Mouse (Mus musculus) forebrain, embryonic 11.5 days (tissue): Measurements from ENCODE around the gene Cdk18. TPM values are rescaled to one million over a fixed set of nuclear protein-coding genes. Genes with fewer than 3 reads are reported as not detected.
A peak's percentile ranks its signal among the peaks of the same experiment; 100 is the strongest.

Experiments used
- ATAC-seq: fragments of 200-750 bp; cut with Nextera tagmentation; replicated peaks from 2 replicates; pipeline ENCODE4 v1.8.0; 2017; ENCODE audit warnings: moderate TSS enrichment; ENCODE audit not compliant: low FRiP score
- DNase-seq: peaks from one replicate; pipeline ENCODE4 v3.0.0-alpha.2; 2017; ENCODE audit warnings: low spot score
- H3K27ac ChIP-seq: fragments of 300-500 bp; sonication (generic); 2 replicates; pipeline ENCODE4 v1.5.1; 2014; ENCODE audit warnings: low read depth, low read length
- H3K27me3 ChIP-seq: fragments of 300-500 bp; sonication (generic); 2 replicates; pipeline ENCODE4 v1.6.1; 2014; ENCODE audit warnings: mild to moderate bottlenecking, low read length, mixed read lengths; ENCODE audit not compliant: control insufficient read depth, insufficient read depth
- H3K36me3 ChIP-seq: fragments of 300-500 bp; sonication (generic); 2 replicates; pipeline ENCODE4 v1.6.1; 2014; ENCODE audit warnings: mild to moderate bottlenecking, low read length, moderate library complexity, mixed read lengths; ENCODE audit not compliant: control insufficient read depth, insufficient read depth
- H3K4me1 ChIP-seq: fragments of 300-500 bp; sonication (generic); replicated peaks from 2 replicates; pipeline ENCODE4 v1.6.1; 2014; ENCODE audit warnings: low read length, mixed read lengths; ENCODE audit not compliant: control insufficient read depth, insufficient read depth
- H3K4me2 ChIP-seq: fragments of 300-500 bp; sonication (generic); 2 replicates; pipeline ENCODE4 v1.6.1; 2014; ENCODE audit warnings: low read depth, mild to moderate bottlenecking, low read length, moderate library complexity, mixed read lengths; ENCODE audit not compliant: severe bottlenecking
- H3K4me3 ChIP-seq: fragments of 300-500 bp; sonication (generic); 2 replicates; pipeline ENCODE4 v1.5.1; 2014; ENCODE audit warnings: low read depth, low read length
- H3K9ac ChIP-seq: fragments of 300-500 bp; sonication (generic); 2 replicates; pipeline ENCODE4 v1.6.1; 2014; ENCODE audit warnings: low read length
- H3K9me3 ChIP-seq: fragments of 300-500 bp; sonication (generic); 2 replicates; pipeline ENCODE4 v1.6.1; 2016; ENCODE audit warnings: low read length, mixed read lengths; ENCODE audit not compliant: control insufficient read depth
- WGBS: fragments of 180-500 bp; shearing (Covaris S2); extraction: QIAGEN DNeasy Blood & Tissue Kit; methylation state at CpG from one replicate; pipeline ENCODE4 v1.1.7; 2014; 5-methylcytosine and 5-hydroxymethylcytosine counted together
- polyA plus RNA-seq: library from polyadenylated mRNA; unstranded; fragments of >200 nt; fragmentation: Nextera tagmentation; extraction: Ambion mirVana; gene quantifications from 2 replicates; pipeline ENCODE4 v1.2.1, GENCODE M21; 2014

Gene Cdk18
- polyA plus RNA-seq, 1 experiment from 2014 or later = 0.35 TPM

GRCm38 (mm10) chr1:132078413-132078812 lies 61.1 kb downstream of the Cdk18 start:
- WGBS = 89% methylated on average over 2 of the region's 2 CpGs
- Histone ChIP-seq H3K9ac (no peak overlapping the region), H3K4me3 (no peak overlapping the region), H3K4me2 (no peak overlapping the region), H3K27ac (no peak overlapping the region), H3K27me3 (no peaks in the 10 kb centered on the region), H3K36me3 (no peaks in the 10 kb centered on the region), H3K9me3 (no peaks in the 10 kb centered on the region), H3K4me1 (no peaks in the 10 kb centered on the region)
- DNase-seq (no peak), ATAC-seq (no peak)

- no peaks in the 10 kb centered on the region for H3K9me3 ChIP-seq
- no peaks in the 10 kb centered on the region for H3K27me3 ChIP-seq
- H3K4me3 ChIP-seq = no peak overlapping the region
- no peak for ATAC-seq
- H3K4me2 ChIP-seq = no peak overlapping the region
- no peak overlapping the region for H3K9ac ChIP-seq
- 93% methylated on average over 10 of the region's 10 CpGs for WGBS
- H3K4me1 ChIP-seq = no peaks in the 10 kb centered on the region
- no peaks in the 10 kb centered on the region for H3K36me3 ChIP-seq
- no peak overlapping the region for H3K27ac ChIP-seq
- DNase-seq = no peak
These were observed 63.9 kb downstream of the Cdk18 start for GRCm38 (mm10) chr1:132075576-132075975.

GRCm38 (mm10) chr1:132070659-132071058 lies 68.8 kb downstream of the Cdk18 start:
- no peak overlapping the region for H3K4me2 ChIP-seq
- H3K4me1 ChIP-seq = peaks cover 6% of the 10 kb centered on the region; the same call in 1 of the 2 replicates
- no peaks in the 10 kb centered on the region for H3K9me3 ChIP-seq
- H3K27ac ChIP-seq = no peak overlapping the region
- DNase-seq (no peak), ATAC-seq (no peak)
- H3K9ac ChIP-seq = no peak overlapping the region
- no peak overlapping the region for H3K4me3 ChIP-seq
- no peaks in the 10 kb centered on the region for H3K36me3 ChIP-seq
- peaks cover 22% of the 10 kb centered on the region for H3K27me3 ChIP-seq
- 92% methylated on average over 3 of the region's 3 CpGs for WGBS

- Histone ChIP-seq H3K27ac (no peak overlapping the region), H3K4me3 (no peak overlapping the region), H3K9me3 (no peaks in the 10 kb centered on the region), H3K4me2 (no peak overlapping the region), H3K9ac (no peak overlapping the region), H3K27me3 (peaks cover 22% of the 10 kb centered on the region), H3K4me1 (peaks cover 6% of the 10 kb centered on the region; the same call in 1 of the 2 replicates), H3K36me3 (no peaks in the 10 kb centered on the region)
- WGBS = 87% methylated on average over 8 of the region's 8 CpGs
- ATAC-seq (no peak), DNase-seq (no peak)
These were observed 70.0 kb downstream of the Cdk18 start for GRCm38 (mm10) chr1:132069436-132069835.

GRCm38 (mm10) chr1:132067261-132068255 lies 71.9 kb downstream of the Cdk18 start, which contains the start of gene Mfsd4a:
Mfsd4a (minus strand) TSS chr1:132068062.
- 4% methylated on average over 67 of the region's 80 CpGs for WGBS
- DNase-seq (peak; percentile 72), ATAC-seq (peak; percentile 64)
- peak within 1 kb of the TSS; percentile 42 for H3K4me3 ChIP-seq
- peak within 1 kb of the TSS; percentile 45 for H3K9ac ChIP-seq
- H3K9me3 ChIP-seq = no peaks in the 10 kb centered on the region
- H3K4me1 ChIP-seq = peaks cover 6% of the 10 kb centered on the region; the same call in 1 of the 2 replicates
- peak within 1 kb of the TSS; percentile 89 for H3K4me2 ChIP-seq
- no peaks in the 10 kb centered on the region for H3K36me3 ChIP-seq
- no peak within 1 kb of the TSS for H3K27ac ChIP-seq
- peaks cover 22% of the 10 kb centered on the region for H3K27me3 ChIP-seq

GRCm38 (mm10) chr1:132065475-132066172 lies 73.9 kb downstream of the Cdk18 start:
- Histone ChIP-seq H3K27me3 (peaks cover 22% of the 10 kb centered on the region), H3K27ac (no peak overlapping the region), H3K4me3 (no peak overlapping the region), H3K4me1 (peaks cover 6% of the 10 kb centered on the region; the same call in 1 of the 2 replicates), H3K36me3 (no peaks in the 10 kb centered on the region), H3K9me3 (no peaks in the 10 kb centered on the region), H3K4me2 (no peak overlapping the region), H3K9ac (no peak overlapping the region)
- WGBS = 78% methylated on average over 8 of the region's 8 CpGs
- ATAC-seq (no peak), DNase-seq (no peak)

- peaks cover 22% of the 10 kb centered on the region for H3K27me3 ChIP-seq
- H3K9me3 ChIP-seq = no peaks in the 10 kb centered on the region
- DNase-seq = no peak
- H3K27ac ChIP-seq = no peak overlapping the region
- H3K4me2 ChIP-seq = no peak overlapping the region
- H3K9ac ChIP-seq = no peak overlapping the region
- WGBS = 56% methylated on average over 1 of the region's 1 CpGs
- no peak overlapping the region for H3K4me3 ChIP-seq
- peaks cover 6% of the 10 kb centered on the region; the same call in 1 of the 2 replicates for H3K4me1 ChIP-seq
- H3K36me3 ChIP-seq = no peaks in the 10 kb centered on the region
- ATAC-seq = no peak
These were observed 74.5 kb downstream of the Cdk18 start for GRCm38 (mm10) chr1:132065001-132065400.

GRCm38 (mm10) chr1:132063096-132063495 lies 76.4 kb downstream of the Cdk18 start:
- Histone ChIP-seq H3K4me2 (no peak overlapping the region), H3K9ac (no peak overlapping the region), H3K9me3 (no peaks in the 10 kb centered on the region), H3K27me3 (peaks cover 12% of the 10 kb centered on the region), H3K27ac (no peak overlapping the region), H3K4me1 (peaks cover 6% of the 10 kb centered on the region; the same call in 1 of the 2 replicates), H3K4me3 (no peak overlapping the region), H3K36me3 (no peaks in the 10 kb centered on the region)
- WGBS = 86% methylated on average over 4 of the region's 4 CpGs
- no peak for DNase-seq
- no peak for ATAC-seq
